Mouse (Mus musculus) embryonic facial prominence, embryonic 12.5 days (tissue): Measurements from ENCODE around the gene Shisal2a. TPM values are rescaled to one million over a fixed set of nuclear protein-coding genes. Genes with fewer than 3 reads are reported as not detected.

ENCODE experiments used
- ATAC-seq: fragments of 200-750 bp; cut with Nextera tagmentation; 2 replicates; pipeline ENCODE4 v1.8.0; 2017; ENCODE audit not compliant: insufficient number of reproducible peaks, insufficient read depth, low FRiP score, low TSS enrichment
- H3K27ac ChIP-seq: fragments of 300-500 bp; sonication (generic); 2 replicates; pipeline ENCODE4 v1.5.1; 2016; ENCODE audit warnings: mild to moderate bottlenecking
- H3K27me3 ChIP-seq: fragments of 300-500 bp; sonication (generic); 2 replicates; pipeline ENCODE4 v1.6.1; 2016; ENCODE audit warnings: mild to moderate bottlenecking, moderate library complexity
- H3K36me3 ChIP-seq: fragments of 300-500 bp; sonication (generic); 2 replicates; pipeline ENCODE4 v1.6.1; 2016; ENCODE audit warnings: mild to moderate bottlenecking
- H3K4me1 ChIP-seq: fragments of 300-500 bp; sonication (generic); 2 replicates; pipeline ENCODE4 v1.6.1; 2016
- H3K4me2 ChIP-seq: fragments of 300-500 bp; sonication (generic); replicated peaks from 2 replicates; pipeline ENCODE4 v1.6.1; 2016; ENCODE audit warnings: mild to moderate bottlenecking, moderate library complexity
- H3K4me3 ChIP-seq: fragments of 300-500 bp; sonication (generic); 2 replicates; pipeline ENCODE4 v1.5.1; 2016; ENCODE audit warnings: mild to moderate bottlenecking
- H3K9ac ChIP-seq: fragments of 300-500 bp; sonication (generic); 2 replicates; pipeline ENCODE4 v1.6.1; 2016; ENCODE audit warnings: mild to moderate bottlenecking, moderate library complexity
- H3K9me3 ChIP-seq: fragments of 300-500 bp; sonication (generic); 2 replicates; pipeline ENCODE4 v1.6.1; 2016; ENCODE audit warnings: mild to moderate bottlenecking, moderate library complexity
- WGBS: fragments of 180-500 bp; shearing (Covaris S2); methylation state at CpG from one replicate; pipeline ENCODE4 v1.1.7; 2016; 5-methylcytosine and 5-hydroxymethylcytosine counted together
- polyA plus RNA-seq: library from polyadenylated mRNA; unstranded; fragments of >200 nt; fragmentation: Nextera tagmentation; extraction: Ambion mirVana; gene quantifications from 2 replicates; pipeline ENCODE4 v1.2.1, GENCODE M21; 2016

Gene Shisal2a
- polyA plus RNA-seq = 13.3 and 14.4 TPM in 2 replicates

DNA sequence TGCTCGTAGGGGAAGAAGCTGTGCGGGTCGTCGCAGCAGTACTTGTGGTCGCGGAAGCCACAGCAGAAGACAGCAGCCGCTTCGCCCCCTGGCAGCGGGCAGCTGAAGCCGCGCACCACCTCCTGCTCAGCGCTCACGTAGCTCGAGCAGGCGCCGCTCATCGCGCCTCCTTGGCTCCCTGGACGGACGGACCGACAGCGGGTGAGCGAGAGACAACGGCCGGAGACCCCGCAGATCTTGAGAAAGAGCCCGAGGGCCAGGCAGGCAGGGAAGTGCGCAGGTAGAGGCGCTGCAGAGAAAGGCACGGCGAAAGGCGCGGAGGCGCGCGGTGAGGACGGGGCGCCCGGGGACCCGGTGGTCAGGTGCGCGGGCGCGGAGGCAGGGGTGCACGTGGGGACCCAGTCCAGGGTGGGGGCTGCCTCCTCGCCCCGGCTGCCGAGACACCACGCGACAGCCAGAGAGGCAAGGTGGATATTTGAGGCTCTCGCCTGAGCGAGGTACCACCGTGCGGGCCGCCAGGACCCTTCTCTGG lies at the start of gene Shisal2a:
Shisal2a (minus strand) TSS at position 167 of the 532 bp plus-strand sequence.
- H3K9ac ChIP-seq = peak within 1 kb of the TSS; percentile 79
- no peaks in the 10 kb centered on the region for H3K36me3 ChIP-seq
- peak; percentile 24; the same call in 1 of the 2 replicates for ATAC-seq
- H3K27ac ChIP-seq = peak within 1 kb of the TSS; percentile 37; the same call in 1 of the 2 replicates
- H3K9me3 ChIP-seq = no peaks in the 10 kb centered on the region
- peak within 1 kb of the TSS; percentile 75 for H3K4me2 ChIP-seq
- peak within 1 kb of the TSS; percentile 53 for H3K4me3 ChIP-seq
- H3K27me3 ChIP-seq = peaks cover 5% of the 10 kb centered on the region; the same call in 1 of the 2 replicates
- H3K4me1 ChIP-seq = peaks cover 13% of the 10 kb centered on the region
- WGBS = 2% methylated on average over 55 of the region's 55 CpGs

GRCm38 (mm10) chr4:108431561-108431936 lies 48.4 kb upstream of the Shisal2a start:
- H3K4me1 ChIP-seq = peaks cover 36% of the 10 kb centered on the region
- H3K9me3 ChIP-seq = no peaks in the 10 kb centered on the region
- peak overlapping the region; percentile 88 for H3K27ac ChIP-seq
- ATAC-seq = no peak
- H3K9ac ChIP-seq = no peak overlapping the region
- no peak overlapping the region for H3K4me3 ChIP-seq
- H3K4me2 ChIP-seq = peak overlapping the region; percentile 13
- H3K36me3 ChIP-seq = no peaks in the 10 kb centered on the region
- H3K27me3 ChIP-seq = no peaks in the 10 kb centered on the region
- WGBS = 15% methylated on average over 2 of the region's 2 CpGs

- no peaks in the 10 kb centered on the region for H3K9me3 ChIP-seq
- no peak overlapping the region for H3K9ac ChIP-seq
- peak overlapping the region; percentile 13; the same call in 1 of the 2 replicates for H3K4me2 ChIP-seq
- peak; percentile 93 for ATAC-seq
- H3K4me1 ChIP-seq = peaks cover 36% of the 10 kb centered on the region
- no peak overlapping the region for H3K4me3 ChIP-seq
- 27% methylated on average over 4 of the region's 4 CpGs for WGBS
- no peaks in the 10 kb centered on the region for H3K27me3 ChIP-seq
- H3K36me3 ChIP-seq = no peaks in the 10 kb centered on the region
- H3K27ac ChIP-seq = peak overlapping the region; percentile 88
These were observed 47.8 kb upstream of the Shisal2a start for GRCm38 (mm10) chr4:108430656-108431560.

- WGBS = 81% methylated on average over 6 of the region's 6 CpGs
- no peak for ATAC-seq
- H3K27ac ChIP-seq = no peak overlapping the region
These were observed 45.2 kb upstream of the Shisal2a start for GRCm38 (mm10) chr4:108428341-108428721.

GRCm38 (mm10) chr4:108427719-108428340 lies 44.7 kb upstream of the Shisal2a start:
- WGBS = 79% methylated on average over 11 of the region's 11 CpGs
- H3K9me3 ChIP-seq = no peaks in the 10 kb centered on the region
- ATAC-seq = no peak
- peaks cover 25% of the 10 kb centered on the region for H3K4me1 ChIP-seq
- no peaks in the 10 kb centered on the region for H3K27me3 ChIP-seq
- H3K27ac ChIP-seq = no peak overlapping the region
- no peak overlapping the region for H3K4me3 ChIP-seq
- H3K4me2 ChIP-seq = no peak overlapping the region
- H3K36me3 ChIP-seq = no peaks in the 10 kb centered on the region
- no peak overlapping the region for H3K9ac ChIP-seq

More at GRCm38 (mm10) chr4:108428341-108428721, 45.2 kb upstream of the Shisal2a start:
- H3K4me2 ChIP-seq = no peak overlapping the region
- H3K9ac ChIP-seq = no peak overlapping the region
- no peaks in the 10 kb centered on the region for H3K27me3 ChIP-seq
- peaks cover 29% of the 10 kb centered on the region for H3K4me1 ChIP-seq
- no peaks in the 10 kb centered on the region for H3K36me3 ChIP-seq
- no peaks in the 10 kb centered on the region for H3K9me3 ChIP-seq
- no peak overlapping the region for H3K4me3 ChIP-seq

GRCm38 (mm10) chr4:108424587-108424986 lies 41.4 kb upstream of the Shisal2a start:
- Histone ChIP-seq H3K9me3 (no peaks in the 10 kb centered on the region), H3K36me3 (no peaks in the 10 kb centered on the region), H3K4me1 (no peaks in the 10 kb centered on the region), H3K27ac (no peak overlapping the region), H3K9ac (no peak overlapping the region), H3K27me3 (no peaks in the 10 kb centered on the region), H3K4me3 (no peak overlapping the region), H3K4me2 (no peak overlapping the region)
- 80% methylated on average over 2 of the region's 2 CpGs for WGBS
- no peak for ATAC-seq

- ATAC-seq = no peak
- Histone ChIP-seq H3K4me3 (no peak overlapping the region), H3K9ac (no peak overlapping the region), H3K4me2 (peak overlapping the region; percentile 60; the same call in 1 of the 2 replicates), H3K9me3 (no peaks in the 10 kb centered on the region), H3K4me1 (peaks cover 31% of the 10 kb centered on the region), H3K27me3 (no peaks in the 10 kb centered on the region), H3K27ac (peak overlapping the region; percentile 78), H3K36me3 (peaks cover 7% of the 10 kb centered on the region; the same call in 1 of the 2 replicates)
- 27% methylated on average over 8 of the region's 8 CpGs for WGBS
These were observed 24.5 kb upstream of the Shisal2a start for GRCm38 (mm10) chr4:108407621-108408020.

GRCm38 (mm10) chr4:108406861-108407401 lies 23.8 kb upstream of the Shisal2a start, which contains the start of gene Gpx7:
Gene Gpx7 (minus strand): TSS chr4:108406961.
- Histone ChIP-seq H3K27me3 (no peaks in the 10 kb centered on the region), H3K27ac (peak within 1 kb of the TSS; percentile 78), H3K36me3 (peaks cover 9% of the 10 kb centered on the region; the same call in 1 of the 2 replicates), H3K4me2 (peak within 1 kb of the TSS; percentile 60), H3K4me1 (peaks cover 31% of the 10 kb centered on the region), H3K9me3 (no peaks in the 10 kb centered on the region), H3K4me3 (peak within 1 kb of the TSS; percentile 41), H3K9ac (peak within 1 kb of the TSS; percentile 51)
- ATAC-seq = no peak
- 11% methylated on average over 15 of the region's 15 CpGs for WGBS

DNA sequence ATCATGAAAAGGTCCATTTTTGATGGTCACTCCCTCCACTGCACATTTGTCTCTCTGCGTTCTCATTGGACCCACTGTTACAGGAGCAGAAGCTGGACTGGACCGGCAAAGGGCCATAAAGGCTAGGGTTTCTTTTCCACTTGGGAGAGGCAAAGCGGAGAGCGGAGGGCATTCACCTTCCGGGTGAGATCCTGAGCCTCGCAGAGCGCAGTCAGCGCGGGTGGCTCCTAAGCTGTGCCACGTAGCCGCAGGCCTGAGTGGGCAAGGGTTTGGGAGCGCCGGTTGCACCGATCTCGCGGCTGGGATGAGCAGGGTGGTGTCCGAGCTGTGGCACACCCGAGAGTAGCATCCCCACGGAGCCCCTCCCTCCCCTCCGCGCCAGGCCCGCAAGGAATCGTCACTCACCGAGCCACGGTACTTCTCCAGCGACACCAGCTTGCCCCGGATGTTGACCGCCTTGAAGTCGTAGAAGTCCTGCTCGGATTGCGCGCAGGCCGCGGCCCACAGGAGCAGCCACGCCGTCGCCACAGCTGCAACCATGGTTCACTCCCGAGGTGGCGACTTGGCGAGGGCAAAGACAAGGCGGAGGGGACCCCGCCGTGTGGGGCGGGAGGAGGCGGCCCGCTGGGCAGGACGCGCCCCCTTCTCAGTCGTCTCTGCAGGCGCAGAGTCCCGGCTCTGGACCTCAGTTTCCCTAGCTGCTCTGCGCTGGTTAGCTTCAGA lies 23.1 kb upstream of the Shisal2a start:
- H3K4me2 ChIP-seq = peak overlapping the region; percentile 60
- peak overlapping the region; percentile 51 for H3K9ac ChIP-seq
- peak overlapping the region; percentile 41 for H3K4me3 ChIP-seq
- peaks cover 12% of the 10 kb centered on the region; the same call in 1 of the 2 replicates for H3K36me3 ChIP-seq
- H3K4me1 ChIP-seq = peaks cover 31% of the 10 kb centered on the region
- peak; percentile 68; the same call in 1 of the 2 replicates for ATAC-seq
- no peaks in the 10 kb centered on the region for H3K9me3 ChIP-seq
- no peaks in the 10 kb centered on the region for H3K27me3 ChIP-seq
- peak overlapping the region; percentile 78 for H3K27ac ChIP-seq
- WGBS = 3% methylated on average over 52 of the region's 52 CpGs

DNA sequence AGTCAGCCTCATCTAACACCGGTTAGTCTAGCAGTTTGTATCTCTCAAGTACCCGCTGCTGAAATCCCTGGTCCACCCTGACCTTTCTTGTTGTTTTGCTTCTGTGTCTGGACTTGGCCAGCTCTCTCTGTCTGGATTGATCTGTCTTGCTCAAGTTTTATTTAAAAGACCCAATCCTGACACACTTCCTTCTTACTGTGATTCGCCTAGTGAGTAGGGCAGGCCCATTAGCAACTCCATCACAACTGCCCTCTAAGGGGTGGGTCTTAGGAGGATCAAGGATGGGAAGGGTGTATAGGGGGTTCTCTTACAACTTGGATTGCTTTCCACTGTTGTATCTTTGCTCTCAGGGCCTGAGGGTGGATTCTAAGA lies 22.6 kb upstream of the Shisal2a start:
- Histone ChIP-seq H3K9me3 (no peaks in the 10 kb centered on the region), H3K4me1 (peaks cover 31% of the 10 kb centered on the region), H3K4me3 (peak overlapping the region; percentile 41), H3K36me3 (peaks cover 17% of the 10 kb centered on the region; the same call in 1 of the 2 replicates), H3K4me2 (peak overlapping the region; percentile 60), H3K27ac (peak overlapping the region; percentile 78), H3K9ac (peak overlapping the region; percentile 51), H3K27me3 (no peaks in the 10 kb centered on the region)
- WGBS = 80% methylated on average over 3 of the region's 3 CpGs
- peak; percentile 61; the same call in 1 of the 2 replicates for ATAC-seq
